Mouse (Mus musculus) bone marrow macrophage, adult 2 months (primary cell): ENCODE results near the gene Tgfbr3l.

Experiments
- CTCF ChIP-seq: IDR thresholded peaks from 2 replicates; pipeline ENCODE4 v1.5.1; 2012; ENCODE audit warnings: low read depth, mild to moderate bottlenecking, low read length, moderate library complexity
- POLR2A ChIP-seq: IDR thresholded peaks from 2 replicates; pipeline ENCODE4 v1.6.1; 2012; ENCODE audit warnings: mild to moderate bottlenecking, low read depth, low read length, borderline replicate concordance

DNA sequence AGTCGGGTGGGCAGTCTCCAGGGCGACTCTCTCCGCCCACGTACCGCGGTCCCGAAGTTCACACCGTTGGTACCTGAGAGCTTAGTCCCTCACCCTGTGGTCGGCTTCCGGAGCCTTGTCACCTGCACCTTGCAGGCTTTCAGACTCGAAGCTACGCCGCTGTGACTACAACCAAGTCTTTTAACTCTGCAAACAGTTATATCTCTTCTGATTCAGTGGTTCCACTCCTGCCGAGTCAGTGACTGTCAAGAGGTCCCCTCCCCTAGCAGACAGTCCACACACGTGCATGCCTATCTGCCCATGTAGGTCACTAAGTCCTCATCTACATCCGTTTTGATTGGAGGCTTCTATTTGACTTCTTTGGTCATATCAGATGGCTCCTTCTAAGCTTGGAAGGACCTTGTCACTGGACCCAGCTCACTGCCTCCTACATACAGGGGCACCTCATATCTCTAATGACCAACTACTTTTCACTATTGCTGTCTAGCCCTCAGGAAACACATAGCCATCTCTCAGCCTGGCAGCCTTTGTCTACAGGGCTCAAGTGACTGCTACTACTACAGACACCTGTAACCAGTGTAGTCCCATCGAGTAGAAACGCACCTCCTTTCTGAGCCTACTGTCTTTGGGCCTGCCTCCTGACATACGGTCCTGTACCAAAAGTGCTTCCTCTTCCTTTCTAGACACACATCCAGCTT is 8.7 kb upstream of the Tgfbr3l start:
- TF ChIP-seq POLR2A (no peak), CTCF (no peak)
